Mouse (Mus musculus) layer of hippocampus, postnatal 36 days (tissue): ENCODE data around the gene 2010111I01Rik. TPM values are rescaled to one million over a fixed set of nuclear protein-coding genes. Genes with fewer than 3 reads are reported as not detected.
"Not testable (repeated sequence)": the region's sequence is repeated elsewhere in the genome, so short reads cannot be mapped to it uniquely, and the experiment has no call there.

Experiments
- DNase-seq, 2 experiments: peaks; one replicate each; pipeline ENCODE4 v3.0.0; 2022
- total RNA-seq, 2 experiments: library from RNA; stranded (reverse); gene quantifications; 2 replicates each; pipeline ENCODE4 v1.2.3; 2021

2010111I01Rik gene
- total RNA-seq, 2 experiments from 2014 or later, result 76.8 to 92.7 TPM

DNA sequence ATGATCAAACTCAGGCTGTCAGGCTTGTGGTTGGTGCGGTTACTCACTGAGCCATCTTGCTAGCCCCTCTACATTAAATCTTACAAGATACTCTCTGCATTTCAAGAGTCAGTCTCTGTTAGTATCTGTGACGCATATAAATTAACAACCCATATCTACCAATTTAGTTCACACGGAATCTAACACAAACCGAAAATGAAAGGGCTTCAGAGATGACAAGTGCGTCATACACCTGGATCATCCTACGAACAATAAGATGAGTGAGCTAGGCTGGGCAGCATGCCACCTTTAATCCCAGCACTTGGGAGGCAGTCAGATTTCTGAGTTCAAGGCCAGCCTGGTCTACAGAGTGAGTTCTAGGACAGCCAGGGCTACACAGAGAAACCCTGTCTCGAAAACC, 355.1 kb downstream of the 2010111I01Rik start:
- no peak for DNase-seq

DNA sequence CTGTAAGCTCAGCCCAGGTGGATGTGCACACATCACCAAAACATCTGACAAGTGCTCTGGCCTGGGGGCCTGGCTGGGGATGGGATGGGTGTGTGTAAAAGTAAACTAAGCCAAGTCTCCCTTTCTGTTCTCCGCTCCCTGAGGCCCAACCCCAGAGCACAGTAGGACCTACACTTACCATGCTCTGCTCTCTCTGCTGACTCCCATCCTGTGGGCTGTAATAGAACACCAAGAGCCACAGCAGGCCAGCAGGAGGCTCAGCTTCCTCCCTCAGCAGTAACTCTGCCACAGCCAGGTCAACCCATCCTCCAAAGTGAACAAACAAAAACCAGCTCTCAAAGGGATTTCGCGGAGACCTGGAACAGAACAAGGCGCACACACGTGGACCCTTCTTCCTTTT, 357.0 kb downstream of the 2010111I01Rik start:
- no peak for DNase-seq

DNA sequence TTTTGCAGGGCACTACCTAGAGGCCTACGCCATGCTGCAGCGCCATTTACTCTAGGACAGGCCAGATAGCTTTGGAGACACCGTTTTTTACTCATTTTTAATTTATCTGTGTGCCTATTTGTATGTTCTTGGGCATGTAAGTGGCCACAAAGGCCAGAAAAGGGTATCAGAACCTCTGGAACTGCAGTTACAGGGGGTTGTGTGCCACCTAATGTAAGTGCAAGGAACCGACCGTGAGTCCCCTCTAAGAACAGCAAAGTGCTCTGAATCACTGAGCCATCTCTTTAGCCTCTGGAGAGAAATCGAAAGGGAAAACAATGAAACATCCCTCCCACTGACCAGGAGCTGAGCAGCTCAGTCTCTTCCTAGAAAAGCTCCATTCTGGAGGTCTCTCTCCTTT, 358.1 kb downstream of the 2010111I01Rik start:
- DNase-seq, result no peak

DNA sequence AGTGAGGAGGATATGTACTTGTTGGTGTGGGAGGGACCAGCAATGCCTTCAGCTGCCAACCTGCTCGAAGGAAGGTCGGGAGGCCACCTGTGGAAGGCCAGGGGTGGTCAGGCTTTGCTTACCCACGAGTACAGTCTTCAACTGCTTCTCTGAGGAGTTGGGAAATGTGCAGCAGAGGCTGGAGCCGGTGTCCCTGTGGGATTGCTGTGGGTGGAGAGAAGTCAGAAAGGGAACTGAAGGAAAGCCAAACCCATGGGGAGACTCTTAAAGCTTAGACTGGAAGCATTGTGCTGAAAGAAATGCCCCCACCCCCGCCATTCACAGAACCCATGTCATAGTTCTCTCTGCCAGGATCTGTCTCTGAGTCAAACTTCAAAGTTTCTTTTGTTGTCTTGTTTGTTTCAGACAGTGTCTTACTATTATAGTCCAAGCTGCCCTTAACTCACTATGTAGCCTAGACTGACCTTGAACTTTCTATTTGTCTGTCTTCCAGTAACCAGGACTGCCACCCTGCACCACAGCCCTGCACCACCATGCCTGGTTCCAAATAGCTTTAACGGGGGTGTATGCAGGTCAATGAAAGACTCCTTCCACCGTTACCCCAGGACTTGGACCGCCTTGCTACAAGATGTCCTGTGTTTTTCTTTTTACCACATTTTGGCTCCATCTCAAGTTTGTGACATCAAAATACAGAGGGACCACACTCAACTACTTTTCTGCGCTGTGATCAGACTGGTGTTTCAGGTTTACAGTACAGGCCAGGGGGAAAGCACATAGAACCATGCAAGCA, 358.8 kb downstream of the 2010111I01Rik start:
- DNase-seq, result no peak

DNA sequence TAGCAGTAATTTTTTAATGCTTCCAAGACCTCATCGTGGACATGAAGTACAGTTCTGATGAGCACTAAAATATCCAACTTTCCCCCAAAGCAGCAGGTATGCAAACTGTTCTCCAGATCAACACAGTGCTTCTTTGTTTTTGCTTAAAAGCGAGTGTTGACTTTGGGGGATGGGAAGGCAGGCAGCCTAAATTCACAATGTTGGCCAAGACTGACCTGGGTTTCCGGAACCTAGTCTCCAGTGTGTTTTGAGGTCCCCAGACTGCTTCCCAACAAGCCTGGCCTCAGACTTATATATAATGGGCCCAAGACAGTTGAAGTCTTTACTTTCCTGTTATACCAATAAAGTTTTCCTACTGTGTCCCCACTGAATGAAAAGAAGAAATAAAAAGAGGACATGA, 359.6 kb downstream of the 2010111I01Rik start:
- DNase-seq, result no peak

DNA sequence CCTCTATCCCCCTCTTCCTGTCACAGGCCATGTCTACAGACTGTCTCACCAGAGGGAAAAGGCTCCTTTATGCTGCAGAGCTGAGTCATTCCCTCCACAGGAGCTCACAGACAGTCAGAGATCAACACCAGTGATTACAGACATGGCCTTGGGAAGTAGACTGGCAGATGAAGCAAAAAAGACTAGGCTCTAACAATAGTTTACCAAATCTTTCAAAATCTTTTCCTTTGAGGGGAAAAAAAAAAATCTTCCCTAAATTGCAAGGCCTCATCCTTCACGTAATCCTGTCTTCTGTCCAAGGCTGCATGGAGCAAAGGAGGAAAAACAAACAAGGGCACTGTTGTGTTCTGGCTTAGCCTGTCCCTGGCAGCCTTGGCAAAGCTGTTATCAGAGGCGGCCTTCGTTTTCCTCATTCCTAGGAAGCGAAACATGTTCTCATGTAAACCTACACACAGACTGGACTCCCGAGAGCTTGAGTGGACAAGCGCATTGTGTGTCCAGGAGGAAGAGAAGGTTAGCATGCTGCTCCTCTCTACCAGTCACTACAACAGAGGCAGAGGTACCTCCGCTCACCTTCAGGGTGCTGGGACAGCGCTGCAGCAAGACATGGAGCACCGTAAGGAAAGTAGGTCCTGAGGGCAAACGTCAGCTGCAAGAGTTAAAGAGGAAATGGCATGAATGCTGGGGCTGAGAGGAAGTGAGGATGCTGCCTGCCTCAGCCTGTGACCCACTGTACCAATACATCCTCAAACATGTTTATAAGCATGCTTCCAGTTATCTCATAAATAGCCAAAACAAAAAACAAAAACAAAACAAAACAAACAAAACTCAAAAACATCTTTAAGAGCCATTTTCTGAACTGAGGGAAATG, 360.5 kb downstream of the 2010111I01Rik start:
- no peak for DNase-seq

DNA sequence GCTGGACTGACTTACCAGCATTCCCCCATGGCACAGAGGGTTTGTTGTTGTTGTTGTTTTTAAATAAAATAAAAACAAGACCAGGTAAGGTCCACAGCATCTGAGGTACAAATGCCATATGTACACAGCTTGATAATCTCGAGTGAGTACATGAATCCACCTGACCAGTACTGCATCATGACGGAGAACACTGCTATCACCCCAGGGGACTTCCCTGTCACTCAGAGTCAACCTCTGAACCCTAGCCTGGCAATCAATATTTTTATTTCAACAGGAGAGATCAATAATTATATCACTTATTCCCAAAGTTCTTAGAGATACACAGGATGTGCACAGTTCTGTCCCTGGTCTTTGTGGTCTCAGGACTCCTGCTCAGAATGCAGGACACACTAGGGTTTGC, 361.3 kb downstream of the 2010111I01Rik start:
- DNase-seq, result no peak

DNA sequence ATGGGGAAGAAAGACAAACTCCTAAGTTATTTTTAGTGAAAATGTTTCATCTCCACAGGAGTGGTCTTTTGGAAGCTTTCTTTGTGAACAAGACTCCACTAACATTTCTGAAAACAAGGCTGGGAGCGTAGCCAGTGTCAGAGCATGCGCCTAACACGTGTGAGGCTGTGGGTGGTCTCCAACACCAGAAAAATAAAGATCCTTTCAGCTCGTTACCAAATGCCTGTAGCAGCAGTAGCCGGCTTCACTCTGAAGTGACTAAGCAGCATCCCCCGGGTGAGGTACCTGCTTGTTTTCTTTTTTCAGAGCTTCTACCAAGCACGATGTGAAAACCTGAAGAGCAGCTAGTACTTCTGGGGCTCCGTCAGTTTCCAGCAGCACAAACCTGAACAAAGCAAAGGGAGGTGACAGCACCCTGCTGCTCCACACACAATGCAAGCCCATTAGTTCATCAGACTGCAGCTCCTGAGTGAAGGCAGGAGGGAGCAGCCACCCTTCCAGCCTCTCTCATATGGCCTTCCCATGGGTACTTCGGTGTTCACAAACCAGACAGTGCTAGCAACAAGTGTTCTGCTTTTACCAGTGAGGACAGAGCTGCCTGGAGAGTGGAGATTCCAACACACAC, 365.7 kb downstream of the 2010111I01Rik start:
- DNase-seq, result peak in 1 of 2 experiments; percentile 38

DNA sequence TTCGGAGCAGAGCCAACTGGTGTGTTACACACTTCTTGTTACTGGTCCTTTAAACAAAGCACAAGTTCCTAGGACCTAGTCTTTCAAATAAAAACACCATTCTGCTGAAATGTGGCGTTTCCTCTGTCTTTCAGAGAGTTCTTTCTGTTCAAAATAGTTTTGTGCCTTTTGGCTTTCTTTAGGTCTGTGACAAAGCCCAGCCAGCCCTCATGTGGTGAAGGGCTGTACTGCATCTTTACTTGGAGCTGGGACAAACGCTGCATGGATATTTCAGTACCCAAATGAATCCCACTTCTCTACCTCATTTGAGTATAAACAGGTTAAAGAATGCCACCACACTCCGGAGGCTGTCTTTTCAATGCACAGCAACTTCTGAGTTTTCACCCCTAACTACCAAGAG, 366.7 kb downstream of the 2010111I01Rik start:
- DNase-seq, result peak; percentile 50 to 66

DNA sequence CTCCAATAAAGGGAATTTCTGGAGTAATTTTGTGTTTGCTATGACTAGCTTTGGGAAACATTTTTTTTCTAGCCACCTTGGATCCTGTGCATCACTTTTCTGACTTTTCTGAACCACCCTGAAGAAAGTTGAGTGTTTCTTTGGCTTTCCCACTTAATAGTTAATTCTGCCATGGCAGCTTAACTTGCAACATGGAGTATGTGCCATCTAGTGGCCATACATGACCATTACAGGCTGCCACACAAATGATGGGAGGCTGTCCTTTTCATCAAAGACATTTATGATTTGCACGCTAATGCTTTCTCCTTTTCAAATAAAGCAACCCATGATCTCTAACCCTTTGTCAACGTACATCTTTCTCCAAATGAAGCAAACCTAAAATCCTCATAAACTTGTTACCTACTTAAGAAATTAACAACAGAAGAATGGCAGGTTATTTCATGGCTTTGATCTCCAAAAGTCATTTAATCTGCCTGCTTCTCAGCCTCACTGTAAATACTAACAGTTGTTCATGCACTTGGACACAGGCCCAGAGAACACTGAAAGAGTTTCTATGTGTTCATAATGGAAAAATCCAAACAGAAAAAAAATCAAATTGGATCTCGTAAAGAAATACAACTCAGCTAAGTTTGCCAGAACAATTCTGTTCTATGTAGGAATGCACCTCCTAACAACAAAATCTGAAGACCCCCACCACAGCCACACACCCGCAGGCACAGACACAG, 368.0 kb downstream of the 2010111I01Rik start:
- no peak for DNase-seq

DNA sequence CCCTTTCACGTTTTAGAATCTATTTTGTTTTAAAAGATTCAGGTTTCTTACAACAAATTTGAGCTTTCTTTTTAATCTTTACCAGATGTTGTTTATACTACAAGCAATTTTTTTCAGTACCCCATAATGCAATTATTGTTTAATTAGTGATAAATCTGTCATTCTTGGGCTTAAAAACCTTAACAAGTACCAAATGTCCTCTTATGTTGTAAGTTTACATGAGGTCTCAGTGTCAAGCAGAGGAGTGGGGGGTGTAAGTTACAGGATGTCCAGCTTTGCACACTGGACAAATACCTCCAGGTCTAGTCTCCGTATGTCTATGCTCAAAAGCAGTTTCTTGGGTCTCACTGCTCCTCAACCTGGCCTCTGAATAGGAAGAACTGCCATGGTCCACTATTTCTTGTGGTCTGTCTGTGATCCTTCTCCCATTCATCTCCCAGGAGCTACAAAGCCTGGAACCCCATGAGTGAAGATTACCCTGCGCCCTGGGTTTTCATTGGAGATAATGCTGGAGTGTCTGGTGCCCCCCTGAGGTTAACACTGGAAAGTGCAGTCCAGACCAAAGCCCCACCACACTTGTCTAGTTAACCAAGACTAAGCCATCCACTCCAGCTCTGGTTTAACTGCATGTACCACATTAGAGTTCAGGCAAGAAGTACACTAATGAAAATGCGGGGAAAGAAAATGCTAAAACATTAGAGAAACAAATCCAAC, 370.9 kb downstream of the 2010111I01Rik start:
- DNase-seq, result no peak

DNA sequence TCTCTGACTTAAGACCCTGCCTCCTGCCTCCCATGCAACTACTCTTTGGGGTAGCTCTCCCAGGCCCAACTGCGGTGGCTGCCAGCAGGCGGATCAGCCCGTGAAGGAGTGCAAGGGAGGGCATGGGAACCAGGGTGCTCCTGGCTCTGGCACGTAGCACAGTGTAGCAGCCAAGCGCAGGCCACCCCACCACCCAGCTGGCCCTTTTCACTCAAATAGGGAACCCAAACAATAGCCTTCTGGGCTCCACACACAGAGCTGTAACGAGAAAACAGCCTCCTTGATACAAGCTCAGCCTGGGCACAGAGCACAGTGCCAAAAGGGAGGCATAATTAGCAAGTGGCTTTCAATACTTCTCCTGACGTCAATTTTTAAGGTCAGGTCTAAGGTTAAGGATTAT, 371.6 kb downstream of the 2010111I01Rik start:
- DNase-seq, result peak; percentile 64 to 73

DNA sequence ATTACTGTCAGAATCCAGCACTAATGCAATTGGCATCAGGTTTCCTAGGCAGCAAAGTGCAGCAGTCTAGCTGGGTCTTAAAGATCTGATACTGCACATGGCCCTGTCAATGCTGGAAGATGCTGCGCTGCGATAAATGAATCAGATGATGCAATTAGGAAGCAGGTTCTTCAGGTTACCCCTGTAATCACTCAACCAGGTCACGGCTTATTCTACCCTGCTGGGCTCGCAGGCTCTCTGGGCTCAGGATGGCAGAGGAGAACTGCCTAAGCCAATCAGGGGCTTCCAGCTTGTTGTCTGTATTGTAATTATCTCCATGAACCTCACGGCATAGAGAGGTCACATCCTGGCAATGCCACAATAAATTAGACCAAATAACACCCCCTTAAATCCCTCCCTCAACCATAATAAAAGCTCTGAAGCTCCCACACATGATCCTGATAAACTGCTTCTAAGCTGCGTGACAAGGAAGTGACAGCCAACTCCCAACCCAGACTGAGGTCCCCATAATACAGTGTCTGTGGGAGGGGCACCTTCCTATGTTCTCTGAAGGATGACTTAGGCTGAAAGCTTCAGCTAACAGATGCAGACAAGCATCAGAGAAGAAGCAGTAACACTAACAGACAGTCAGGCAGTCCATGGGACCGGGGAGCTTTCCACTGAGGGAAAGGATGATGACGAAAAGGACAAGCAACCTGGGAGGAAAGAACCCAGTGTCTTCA, 372.7 kb downstream of the 2010111I01Rik start:
- no peak for DNase-seq

DNA sequence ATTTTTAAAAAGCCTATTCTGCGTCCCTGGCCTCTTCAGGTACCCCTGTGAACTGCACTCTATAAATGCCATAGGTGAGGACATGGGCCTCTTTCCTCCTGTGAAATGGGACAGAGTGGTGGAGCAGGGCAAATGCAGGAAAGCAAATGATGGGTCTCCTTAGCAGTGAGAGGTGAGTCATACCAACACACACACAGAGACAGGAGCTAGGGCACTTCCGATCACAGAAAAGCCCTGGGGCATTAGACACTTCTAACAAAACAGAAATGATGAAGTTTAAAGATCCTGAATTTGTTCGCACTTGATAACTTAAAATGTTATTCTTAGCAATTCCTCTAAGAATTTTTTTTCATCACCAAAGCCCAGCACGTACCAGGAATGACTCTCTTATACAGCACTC, 375.3 kb downstream of the 2010111I01Rik start:
- no peak for DNase-seq

DNA sequence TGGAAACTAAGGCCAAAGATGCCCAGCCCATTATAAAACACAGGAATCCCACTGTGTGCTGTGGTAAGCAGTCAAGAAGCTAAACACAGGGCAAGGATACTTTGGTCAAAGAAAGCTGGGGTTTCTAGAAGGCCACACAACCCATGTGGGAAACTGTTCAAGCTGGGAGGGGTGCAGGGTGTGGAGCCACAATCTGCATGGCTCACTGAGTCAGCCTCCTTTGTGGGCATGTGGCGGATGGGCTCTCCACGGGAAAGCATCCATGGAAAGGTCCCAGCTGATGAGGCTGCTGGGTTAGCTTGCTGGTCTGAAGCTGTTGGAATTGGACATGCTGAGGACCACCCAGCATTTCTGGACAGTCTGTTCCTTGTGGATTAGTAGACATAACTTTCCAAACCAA, 378.1 kb downstream of the 2010111I01Rik start:
- no peak for DNase-seq

DNA sequence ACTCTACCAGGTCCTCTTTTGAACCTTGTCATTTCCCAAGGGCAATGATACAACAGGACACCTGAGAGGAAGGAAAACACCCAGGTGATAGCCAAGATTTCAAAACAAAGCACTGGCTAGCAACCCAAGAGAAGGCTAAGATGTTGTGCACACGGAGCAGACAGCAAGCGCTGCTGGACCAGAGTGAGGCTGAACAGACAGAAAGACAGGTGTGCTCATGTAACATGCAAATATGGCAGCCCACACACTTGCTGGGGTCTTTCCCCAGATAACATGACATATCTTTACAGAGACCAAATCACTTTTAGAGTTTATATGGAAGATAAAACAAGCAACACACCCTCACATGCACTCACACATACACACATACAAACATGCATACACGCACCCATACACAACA, 379.8 kb downstream of the 2010111I01Rik start:
- no peak for DNase-seq

DNA sequence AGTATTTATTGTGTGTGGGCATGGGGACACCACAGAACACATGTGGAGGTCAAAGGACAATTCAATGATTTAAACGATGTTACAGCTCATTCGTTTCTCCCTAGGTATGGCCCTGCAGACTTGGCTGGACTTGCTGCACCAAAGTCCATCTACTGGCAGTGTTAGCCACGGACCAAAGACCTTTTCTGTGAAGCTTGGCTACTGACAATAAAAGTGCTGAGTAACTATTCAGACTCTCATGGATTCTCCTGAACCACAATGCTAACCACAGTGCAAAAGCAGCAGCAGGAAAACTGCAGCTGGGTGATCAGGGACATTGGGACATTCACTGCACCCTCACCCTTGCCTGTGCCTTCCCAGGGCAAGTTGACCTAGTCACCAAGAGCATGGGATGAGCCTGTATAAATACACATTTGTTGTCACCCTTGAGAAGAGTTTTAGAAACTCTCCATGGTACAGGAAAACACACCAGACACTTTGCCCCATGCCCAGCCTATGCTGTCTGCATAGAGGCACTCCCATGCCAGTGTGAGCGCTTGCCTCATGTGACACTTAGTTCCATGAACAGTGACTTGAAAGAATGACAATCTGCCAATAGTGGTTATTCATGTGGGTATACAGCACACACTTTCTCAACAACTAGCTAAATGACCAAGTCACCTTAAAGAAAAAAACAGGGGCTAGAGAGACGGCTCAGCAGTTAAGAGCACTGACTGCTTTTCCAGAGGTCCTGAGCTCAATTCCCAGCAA, 381.0 kb downstream of the 2010111I01Rik start:
- no peak for DNase-seq

DNA sequence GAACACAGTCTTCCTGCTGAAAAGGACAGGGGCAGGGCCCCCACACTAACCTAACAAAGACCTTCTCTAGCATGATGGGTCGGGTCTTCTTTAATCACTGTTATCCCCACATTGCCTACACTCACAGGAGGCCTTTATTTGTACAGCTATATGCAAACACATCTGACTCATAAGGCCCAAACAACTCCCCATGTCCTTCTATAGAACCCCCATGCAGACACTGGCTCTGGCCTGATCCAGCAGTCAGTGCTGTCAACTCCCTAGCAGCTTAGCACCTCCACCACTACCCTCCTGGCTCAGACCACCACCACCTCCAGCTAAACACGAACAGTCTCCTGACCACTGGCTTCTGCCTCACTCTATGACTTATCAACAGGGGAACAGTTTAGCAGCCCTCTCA, 382.9 kb downstream of the 2010111I01Rik start:
- DNase-seq, result no peak

DNA sequence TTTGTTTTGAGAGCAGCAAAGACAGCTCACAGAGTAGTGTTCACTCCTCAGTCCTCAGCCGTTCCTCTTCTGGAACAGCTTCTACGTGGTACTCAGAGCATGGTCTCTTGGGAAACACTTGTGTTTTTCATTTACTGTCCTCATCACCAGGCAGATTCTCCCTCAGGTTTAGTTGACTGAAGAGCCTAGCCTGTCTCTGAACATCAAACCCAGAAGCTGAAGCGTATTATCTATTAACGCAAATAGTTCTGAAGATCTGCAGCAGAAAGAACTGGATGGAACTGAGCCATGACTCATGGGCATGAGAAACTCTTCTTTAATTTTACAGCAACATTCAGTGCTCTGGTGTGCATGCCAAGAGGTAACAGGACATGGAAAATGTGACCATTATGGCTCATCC, 385.4 kb downstream of the 2010111I01Rik start:
- DNase-seq, result no peak

DNA sequence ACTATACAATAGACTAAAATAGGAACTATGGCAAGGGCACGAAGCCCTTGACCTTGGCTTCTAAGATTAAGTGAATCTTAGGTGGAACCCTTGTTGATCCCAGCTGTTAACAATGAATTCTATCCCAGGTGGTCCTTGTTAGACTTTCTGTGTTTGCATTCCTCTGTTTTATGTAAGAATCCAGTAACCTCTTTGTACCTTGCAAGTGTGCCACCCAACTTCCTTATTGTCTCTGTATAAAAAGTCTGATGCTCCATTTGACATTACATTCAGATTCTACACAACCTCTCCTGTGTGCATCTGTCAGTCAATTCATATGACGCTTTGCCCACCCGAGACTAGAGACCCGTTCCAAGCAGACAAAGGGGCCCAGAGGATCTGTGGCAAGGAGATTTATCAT, 388.6 kb downstream of the 2010111I01Rik start:
- DNase-seq, result not testable (repeated sequence)
